Mouse (Mus musculus) midbrain, embryonic 11.5 days (tissue): ENCODE results near the gene Erg. TPM values are rescaled to one million over a fixed set of nuclear protein-coding genes. Genes with fewer than 3 reads are reported as not detected.

Experiments used
- ATAC-seq: fragments of 200-750 bp; cut with Nextera tagmentation; 2 replicates; pipeline ENCODE4 v1.8.0; 2017; ENCODE audit warnings: moderate TSS enrichment, moderate library complexity; ENCODE audit not compliant: low FRiP score
- DNase-seq: peaks from one replicate; pipeline ENCODE4 v3.0.0; 2015; ENCODE audit warnings: low spot score; ENCODE audit errors: missing footprints
- H3K27ac ChIP-seq: fragments of 300-500 bp; sonication (generic); 2 replicates; pipeline ENCODE4 v1.5.1; 2014; ENCODE audit warnings: low read depth, low read length
- H3K27me3 ChIP-seq: fragments of 300-500 bp; sonication (generic); 2 replicates; pipeline ENCODE4 v1.6.1; 2014; ENCODE audit warnings: mild to moderate bottlenecking, low read length, moderate library complexity, mixed read lengths; ENCODE audit not compliant: control insufficient read depth, insufficient read depth
- H3K36me3 ChIP-seq: fragments of 300-500 bp; sonication (generic); 2 replicates; pipeline ENCODE4 v1.6.1; 2014; ENCODE audit warnings: mild to moderate bottlenecking, low read length, moderate library complexity, mixed read lengths; ENCODE audit not compliant: control insufficient read depth, insufficient read depth
- H3K4me1 ChIP-seq: fragments of 300-500 bp; sonication (generic); 2 replicates; pipeline ENCODE4 v1.6.1; 2014; ENCODE audit warnings: low read length; ENCODE audit not compliant: control insufficient read depth, insufficient read depth
- H3K4me2 ChIP-seq: fragments of 300-500 bp; sonication (generic); 2 replicates; pipeline ENCODE4 v1.6.1; 2014; ENCODE audit warnings: mild to moderate bottlenecking, moderate library complexity
- H3K4me3 ChIP-seq: fragments of 300-500 bp; sonication (generic); 2 replicates; pipeline ENCODE4 v1.5.1; 2014; ENCODE audit warnings: low read depth, low read length
- H3K9ac ChIP-seq: fragments of 300-500 bp; sonication (generic); 2 replicates; pipeline ENCODE4 v1.6.1; 2014; ENCODE audit warnings: low read length
- H3K9me3 ChIP-seq: fragments of 300-500 bp; sonication (generic); 2 replicates; pipeline ENCODE4 v1.6.1; 2016; ENCODE audit warnings: low read length; ENCODE audit not compliant: control insufficient read depth
- WGBS: fragments of 180-500 bp; shearing (Covaris S2); extraction: QIAGEN DNeasy Blood & Tissue Kit; methylation state at CpG from one replicate; pipeline ENCODE4 v1.1.7; 2014; 5-methylcytosine and 5-hydroxymethylcytosine counted together
- polyA plus RNA-seq: library from polyadenylated mRNA; unstranded; fragments of >200 nt; fragmentation: Nextera tagmentation; extraction: Ambion mirVana; gene quantifications from 2 replicates; pipeline ENCODE4 v1.2.1, GENCODE M21; 2014

Erg gene
- polyA plus RNA-seq, 1 experiment from 2014 or later = 1.1 TPM

DNA sequence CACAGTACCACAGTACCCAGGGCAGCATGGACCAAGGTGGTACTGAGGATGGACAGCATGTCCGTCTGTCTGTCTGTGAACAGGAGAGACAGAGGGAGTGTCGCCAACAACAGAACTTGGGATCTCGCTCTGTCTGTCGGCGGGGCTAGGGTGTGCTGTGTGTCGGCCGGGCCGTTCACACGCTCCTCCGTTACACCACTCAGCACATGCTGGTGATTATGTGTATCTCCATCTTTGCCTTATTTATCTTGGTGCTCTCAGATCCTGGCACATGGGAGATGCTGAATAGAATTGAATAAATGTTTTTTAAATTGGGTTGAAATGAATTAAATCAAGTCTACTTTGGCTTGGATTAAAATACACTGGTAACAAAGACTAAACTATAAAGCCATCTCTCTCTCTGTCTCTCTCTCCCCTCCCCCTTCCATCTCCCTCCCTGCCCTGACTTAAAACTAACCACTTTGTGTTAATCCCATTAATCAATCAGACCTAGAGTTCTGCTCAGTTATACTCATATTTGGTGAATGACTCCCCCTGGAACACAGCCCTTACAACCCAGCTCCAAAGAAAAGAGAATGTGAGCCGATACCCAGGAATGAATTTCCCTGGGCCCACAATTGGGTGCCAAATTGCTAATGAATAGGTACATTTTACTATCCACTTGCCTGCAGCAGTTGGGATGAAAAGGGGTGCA, 10.6 kb upstream of the Erg start:
- Histone ChIP-seq H3K4me1 (peaks cover 8% of the 10 kb centered on the region), H3K4me3 (no peak overlapping the region), H3K9ac (no peak overlapping the region), H3K27me3 (no peaks in the 10 kb centered on the region), H3K4me2 (no peak overlapping the region), H3K27ac (no peak overlapping the region), H3K9me3 (no peaks in the 10 kb centered on the region), H3K36me3 (no peaks in the 10 kb centered on the region)
- WGBS = 90% methylated on average over 11 of the region's 11 CpGs
- peak; percentile 53 for DNase-seq
- ATAC-seq = peak; percentile 53; the same call in 1 of the 2 replicates

- Histone ChIP-seq H3K27me3 (peaks cover 19% of the 10 kb centered on the region), H3K4me1 (peaks cover 15% of the 10 kb centered on the region), H3K4me3 (no peak overlapping the region), H3K9ac (no peak overlapping the region), H3K27ac (no peak overlapping the region), H3K4me2 (no peak overlapping the region), H3K36me3 (no peaks in the 10 kb centered on the region), H3K9me3 (no peaks in the 10 kb centered on the region)
- 77% methylated on average over 5 of the region's 5 CpGs for WGBS
- ATAC-seq (no peak), DNase-seq (no peak)
Measured at GRCm38 (mm10) chr16:95588849-95589248, 2.5 kb upstream of the Erg start.

GRCm38 (mm10) chr16:95586726-95587125, 333 bp upstream of the Erg start:
- Histone ChIP-seq H3K9me3 (no peaks in the 10 kb centered on the region), H3K4me3 (no peak overlapping the region), H3K4me1 (peaks cover 15% of the 10 kb centered on the region), H3K36me3 (no peaks in the 10 kb centered on the region), H3K27ac (no peak overlapping the region), H3K27me3 (peaks cover 19% of the 10 kb centered on the region), H3K9ac (no peak overlapping the region), H3K4me2 (no peak overlapping the region)
- 47% methylated on average over 7 of the region's 7 CpGs for WGBS
- no peak for DNase-seq
- no peak for ATAC-seq

GRCm38 (mm10) chr16:95585541-95586310, 667 bp downstream of the Erg start:
- Histone ChIP-seq H3K4me1 (peaks cover 15% of the 10 kb centered on the region), H3K36me3 (no peaks in the 10 kb centered on the region), H3K27me3 (peaks cover 19% of the 10 kb centered on the region), H3K9ac (peak overlapping the region; percentile 57), H3K27ac (no peak overlapping the region), H3K4me2 (peak overlapping the region; percentile 92), H3K9me3 (no peaks in the 10 kb centered on the region), H3K4me3 (peak overlapping the region; percentile 46)
- ATAC-seq = peak; percentile 96
- under 1% methylated on average over 36 of the region's 36 CpGs for WGBS
- DNase-seq = peak; percentile 94

GRCm38 (mm10) chr16:95584751-95585528, 1.5 kb downstream of the Erg start:
- peak; percentile 92 for DNase-seq
- no peak overlapping the region for H3K27ac ChIP-seq

DNA sequence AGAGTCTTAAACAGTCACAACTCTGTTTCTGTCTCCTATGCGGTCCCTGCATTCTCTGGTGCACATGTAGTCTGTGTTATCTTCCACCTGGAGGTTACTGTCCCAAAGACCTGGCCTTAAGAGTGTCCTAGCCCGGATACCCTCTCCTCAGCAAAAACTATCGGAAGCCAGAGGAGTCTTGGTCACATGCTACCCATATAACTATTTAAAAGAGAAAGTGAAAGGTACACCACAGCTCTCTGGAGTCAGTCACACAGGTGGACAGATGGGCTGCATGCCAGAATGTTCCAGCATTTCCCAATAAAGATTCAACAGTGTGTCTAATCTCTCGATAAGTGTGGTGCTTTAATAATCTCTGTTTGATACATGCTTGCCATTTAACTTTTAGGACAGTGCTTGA, 7.1 kb downstream of the Erg start:
- H3K4me3 ChIP-seq = no peak overlapping the region
- H3K4me1 ChIP-seq = no peaks in the 10 kb centered on the region
- H3K27ac ChIP-seq = no peak overlapping the region
- no peaks in the 10 kb centered on the region; the same call in 1 of the 2 replicates for H3K27me3 ChIP-seq
- ATAC-seq (no peak), DNase-seq (no peak)
- H3K36me3 ChIP-seq = no peaks in the 10 kb centered on the region
- H3K9me3 ChIP-seq = no peaks in the 10 kb centered on the region
- no peak overlapping the region for H3K9ac ChIP-seq
- 88% methylated on average over 4 of the region's 4 CpGs for WGBS
- no peak overlapping the region for H3K4me2 ChIP-seq

More at GRCm38 (mm10) chr16:95584751-95585528, 1.5 kb downstream of the Erg start:
- no peaks in the 10 kb centered on the region for H3K9me3 ChIP-seq
- no peak; the same call in 1 of the 2 replicates for ATAC-seq
- H3K4me1 ChIP-seq = peaks cover 15% of the 10 kb centered on the region
- H3K4me3 ChIP-seq = peak overlapping the region; percentile 46
- peak overlapping the region; percentile 92 for H3K4me2 ChIP-seq
- no peaks in the 10 kb centered on the region for H3K36me3 ChIP-seq
- H3K27me3 ChIP-seq = peaks cover 19% of the 10 kb centered on the region
- H3K9ac ChIP-seq = peak overlapping the region; percentile 57
- WGBS = 14% methylated on average over 37 of the region's 37 CpGs

- no peaks in the 10 kb centered on the region for H3K9me3 ChIP-seq
- DNase-seq = no peak
- H3K4me2 ChIP-seq = no peak overlapping the region
- no peak overlapping the region for H3K4me3 ChIP-seq
- ATAC-seq = no peak
- H3K27ac ChIP-seq = no peak overlapping the region
- 88% methylated on average over 13 of the region's 13 CpGs for WGBS
- H3K4me1 ChIP-seq = no peaks in the 10 kb centered on the region
- H3K27me3 ChIP-seq = no peaks in the 10 kb centered on the region
- no peak overlapping the region for H3K9ac ChIP-seq
- no peaks in the 10 kb centered on the region for H3K36me3 ChIP-seq
Measured at GRCm38 (mm10) chr16:95573163-95573562, 13.2 kb downstream of the Erg start.

DNA sequence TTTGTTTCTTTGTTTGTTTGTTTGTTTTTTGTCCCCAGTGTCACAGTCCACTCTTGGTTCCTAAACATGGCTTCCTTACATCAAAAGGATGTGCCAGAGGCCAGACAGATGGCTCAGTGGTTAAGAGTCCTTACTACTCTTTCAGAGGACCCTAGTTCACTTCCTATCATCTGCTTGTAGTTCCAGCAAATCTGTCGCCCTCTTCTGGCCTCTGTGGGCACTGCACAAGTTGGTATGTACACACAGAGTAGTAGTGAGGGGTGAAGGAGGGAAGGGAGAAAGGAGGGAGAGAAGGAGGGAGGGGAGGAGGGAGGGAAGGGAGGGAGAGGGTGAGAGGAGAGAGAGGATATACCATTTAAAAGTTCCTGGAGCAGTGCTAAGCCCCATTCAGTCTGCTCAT, 15.8 kb downstream of the Erg start:
- H3K4me2 ChIP-seq = no peak overlapping the region
- H3K27me3 ChIP-seq = no peaks in the 10 kb centered on the region
- H3K27ac ChIP-seq = no peak overlapping the region
- WGBS = 16% methylated on average over 1 of the region's 1 CpGs
- H3K9me3 ChIP-seq = no peaks in the 10 kb centered on the region
- no peaks in the 10 kb centered on the region for H3K4me1 ChIP-seq
- no peaks in the 10 kb centered on the region for H3K36me3 ChIP-seq
- peak; percentile 92 for DNase-seq
- H3K9ac ChIP-seq = no peak overlapping the region
- no peak overlapping the region for H3K4me3 ChIP-seq
- ATAC-seq = no peak
